Mouse (Mus musculus): ENCODE measurements around the gene Esp8.
"Not testable (repeated sequence)": the region's sequence is repeated elsewhere in the genome, so short reads cannot be mapped to it uniquely, and the experiment has no call there.

Esp8 gene

DNA sequence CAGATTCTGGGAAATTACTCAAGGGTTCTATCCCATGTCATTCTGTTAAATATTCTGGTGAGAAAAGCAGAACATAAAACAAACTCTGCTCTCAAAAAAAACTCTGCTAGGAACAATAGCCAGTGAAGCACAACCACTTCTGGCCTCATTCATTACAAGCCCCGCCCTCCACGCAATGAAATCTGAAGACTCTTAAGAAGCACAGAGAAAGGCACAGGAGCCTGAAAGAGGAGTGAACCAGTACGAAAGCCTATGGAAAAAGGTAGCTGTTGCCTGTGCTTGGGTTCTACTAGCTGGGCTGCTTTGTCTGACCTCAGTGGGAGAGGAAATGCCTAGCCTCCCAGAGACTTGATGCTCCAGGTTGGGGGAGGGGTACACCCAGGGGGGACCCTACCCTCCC, at the start of gene Esp8:
Gene Esp8, plus strand, starts transcription at position 205 of the 400 bp plus-strand sequence.
- DNase-seq = no peak

DNA sequence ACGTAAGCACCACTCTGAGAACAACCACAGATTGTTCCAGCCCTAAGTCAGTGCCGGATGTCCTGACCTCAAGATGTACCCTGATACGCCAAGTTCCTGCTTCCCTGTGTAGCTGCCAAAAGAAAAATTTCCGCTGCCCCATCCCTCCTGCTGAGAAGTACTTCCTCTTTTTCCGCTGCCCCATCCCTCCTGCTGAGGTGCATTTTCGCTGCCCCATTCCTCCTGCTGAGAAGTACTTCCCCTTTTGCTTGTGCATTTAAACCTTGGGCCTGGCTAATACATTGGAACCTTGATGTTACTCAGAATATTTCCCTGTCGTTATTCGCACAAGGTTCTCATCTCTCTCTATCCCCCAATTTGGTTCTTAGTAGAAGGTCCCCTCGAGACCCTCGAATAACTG, 36.3 kb upstream of the Esp8 start:
- not testable (repeated sequence) for DNase-seq

DNA sequence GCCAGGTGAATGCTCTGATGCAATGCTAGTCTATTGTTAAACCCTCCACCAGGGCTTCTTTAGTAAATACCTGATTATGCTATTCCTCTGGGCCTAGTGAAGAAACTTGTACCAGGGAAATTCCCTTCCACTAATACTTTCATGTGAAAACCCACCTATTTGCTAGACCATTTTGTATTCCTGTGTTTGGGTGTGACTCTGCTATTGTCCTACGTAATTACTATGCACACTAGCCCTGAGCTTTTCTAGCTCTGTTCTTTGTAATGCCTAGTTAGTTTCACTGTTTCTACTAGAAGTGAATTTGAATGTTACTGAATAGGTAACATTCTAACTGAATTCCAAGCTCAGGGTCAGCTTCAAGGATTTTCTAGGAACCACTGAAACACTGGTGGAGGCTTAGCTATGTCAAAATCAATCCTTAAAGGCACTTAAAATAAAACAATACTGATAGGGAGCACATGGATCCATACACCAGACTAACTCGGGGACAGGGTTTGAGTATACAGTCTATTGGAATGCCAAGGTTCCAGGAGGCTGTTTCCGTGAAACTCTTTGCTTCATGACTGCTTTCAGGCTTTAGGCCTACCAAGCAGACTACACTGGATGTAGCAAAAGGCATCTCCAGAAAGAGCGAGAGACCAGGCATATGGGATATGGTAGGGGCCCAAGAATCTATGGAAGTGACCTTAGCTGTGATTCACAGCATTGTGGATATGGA, 24.2 kb upstream of the Esp8 start:
- DNase-seq = not testable (repeated sequence)

DNA sequence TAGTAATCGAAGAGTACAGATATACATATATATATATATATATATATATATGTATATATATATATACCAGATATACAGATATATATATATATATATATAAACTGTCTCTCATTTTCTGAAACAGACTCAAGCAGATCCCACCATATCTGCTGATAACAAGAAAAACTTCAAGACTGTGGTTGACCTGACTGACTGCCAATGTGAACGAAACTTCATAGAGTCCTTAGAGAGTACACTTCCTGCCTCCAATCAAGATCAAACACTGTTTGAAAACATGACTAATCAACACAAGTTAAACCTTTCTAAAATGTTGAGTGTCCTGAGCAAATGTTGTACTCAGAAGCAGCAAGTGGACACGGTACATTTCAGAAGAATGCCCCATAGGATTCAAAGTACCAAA, 10.0 kb downstream of the Esp8 start:
- DNase-seq = no peak

DNA sequence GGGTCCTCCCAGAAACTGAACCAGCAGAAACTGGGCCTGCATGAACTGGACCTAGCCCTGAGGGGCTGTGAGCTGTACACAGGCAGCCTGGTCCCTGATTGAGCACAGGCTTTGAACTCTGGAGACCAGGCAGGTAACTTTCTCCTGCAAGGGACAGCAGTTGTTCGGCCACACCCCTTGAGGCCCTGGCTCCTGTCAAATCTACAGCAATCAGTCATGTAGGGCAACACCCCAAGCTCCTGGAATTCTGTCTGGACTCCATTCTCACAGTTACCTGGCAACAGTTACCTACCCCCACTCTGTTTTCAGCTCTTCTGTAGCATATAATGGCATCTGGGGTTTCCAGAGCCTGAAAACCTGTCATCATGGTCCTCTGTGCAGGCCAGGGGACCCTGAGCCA, 11.3 kb downstream of the Esp8 start:
- DNase-seq = no peak

DNA sequence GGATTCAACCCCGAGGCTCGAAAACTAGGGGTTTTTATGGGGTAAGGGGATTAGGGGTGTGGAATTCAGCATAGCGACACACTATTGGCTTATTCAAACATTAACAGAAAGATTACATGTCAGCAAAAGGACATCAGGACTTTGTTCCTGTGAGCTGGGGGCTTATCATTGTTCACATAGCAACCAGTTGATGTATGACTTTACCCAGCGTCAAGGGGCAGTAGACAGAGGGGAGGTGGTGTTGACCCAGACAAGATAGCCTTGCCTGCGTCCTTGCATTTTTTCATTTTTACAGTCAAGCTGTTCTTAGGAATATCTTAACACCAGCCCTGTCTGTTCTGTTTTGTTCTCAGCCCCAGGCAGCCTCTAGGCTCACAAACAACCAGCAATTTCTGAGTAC, 27.2 kb downstream of the Esp8 start:
- not testable (repeated sequence) for DNase-seq

DNA sequence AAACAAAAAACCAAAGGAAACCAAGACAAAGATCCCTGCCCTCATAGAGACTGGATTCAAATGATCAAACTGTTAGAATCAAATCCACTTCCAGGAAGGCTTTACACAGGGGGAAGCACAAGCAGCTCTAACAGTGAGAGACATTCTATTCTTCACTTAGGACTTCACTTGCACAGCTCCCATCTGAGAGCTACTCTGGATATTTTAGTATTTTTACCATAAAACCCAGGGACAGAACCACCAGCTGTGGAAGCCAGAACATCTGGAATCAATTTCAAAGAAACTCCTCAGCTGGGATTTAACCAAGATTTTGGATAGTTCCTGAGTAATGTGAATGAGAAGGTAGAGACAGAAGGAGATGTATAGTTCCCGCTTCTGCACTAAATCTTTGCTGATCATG, 33.6 kb downstream of the Esp8 start:
- DNase-seq = no peak

DNA sequence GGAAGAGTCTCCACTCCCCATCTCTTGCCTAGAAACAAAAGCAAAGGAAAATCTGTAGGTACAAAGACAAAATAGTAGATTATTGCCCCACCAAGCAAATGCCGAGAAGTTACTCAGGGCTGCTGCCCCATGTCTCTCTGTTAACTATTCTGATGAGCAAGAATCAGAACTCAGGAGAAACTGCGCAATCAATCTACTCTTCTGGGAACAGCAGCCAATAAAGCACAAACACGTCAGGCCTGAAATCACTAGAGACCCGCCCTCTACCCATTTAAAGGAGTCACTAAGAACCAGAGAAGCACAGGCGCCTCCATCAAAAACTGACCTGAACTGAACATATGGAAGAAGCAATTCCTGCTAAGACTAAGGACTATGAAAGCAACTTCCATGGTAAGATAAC, 41.4 kb downstream of the Esp8 start, which contains the start of gene Esp6:
Gene Esp6, plus strand, starts transcription at position 301 of the 400 bp plus-strand sequence.
- DNase-seq = no peak
